Mouse (Mus musculus): Measurements from ENCODE around the gene Adam12. TPM values are rescaled to one million over a fixed set of nuclear protein-coding genes. Genes with fewer than 3 reads are reported as not detected.

Gene Adam12
- polyA plus RNA-seq, 1 experiment: 0.58 TPM

DNA sequence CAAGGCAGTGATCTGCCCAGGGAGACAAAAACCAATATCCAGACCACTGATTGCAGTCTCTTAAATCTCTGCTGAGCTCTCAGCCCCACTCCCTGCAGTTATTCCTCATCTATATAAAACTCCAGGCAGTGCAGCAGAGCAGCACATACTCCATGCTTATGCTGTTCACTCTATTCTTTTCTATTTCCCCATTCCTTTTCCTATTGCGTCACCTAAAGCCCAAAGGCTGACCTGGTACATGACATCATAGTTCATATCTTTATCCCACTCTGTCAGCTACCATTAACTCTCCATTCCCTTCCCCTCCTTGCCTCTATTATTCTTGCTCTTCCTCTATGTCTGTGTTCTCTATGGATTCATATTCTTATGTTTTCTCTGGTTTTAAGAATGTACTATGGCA lies 246.3 kb downstream of the Adam12 start:
- no peak for TF ChIP-seq CTCF (IDR thresholded peaks at IDR 0.05; ENCODE audit: extremely low read depth, insufficient read depth, insufficient read length, insufficient replicate concordance)
- TF ChIP-seq POLR2A (IDR thresholded peaks at IDR 0.05; ENCODE audit: low read depth, low read length): no peak
- H3K27me3 ChIP-seq (ENCODE audit: control insufficient read depth, insufficient read depth, low read length): no peaks in the 10 kb centered on the region
- 93% methylated on average over 1 of the region's 1 CpGs for WGBS
- H3K36me3 ChIP-seq (ENCODE audit: control insufficient read depth, insufficient read depth, low read length): no peaks in the 10 kb centered on the region
- no peaks in the 10 kb centered on the region for H3K4me1 ChIP-seq (ENCODE audit: control insufficient read depth, insufficient read depth, insufficient read length)
- H3K4me3 ChIP-seq (ENCODE audit: extremely low read depth, insufficient read depth, insufficient read length): no peak overlapping the region
- no peak for DNase-seq (ENCODE audit: low read depth in 1 of 2, low spot score in 2 of 2)
- no peak overlapping the region for H3K27ac ChIP-seq (ENCODE audit: insufficient read depth, low read length)

DNA sequence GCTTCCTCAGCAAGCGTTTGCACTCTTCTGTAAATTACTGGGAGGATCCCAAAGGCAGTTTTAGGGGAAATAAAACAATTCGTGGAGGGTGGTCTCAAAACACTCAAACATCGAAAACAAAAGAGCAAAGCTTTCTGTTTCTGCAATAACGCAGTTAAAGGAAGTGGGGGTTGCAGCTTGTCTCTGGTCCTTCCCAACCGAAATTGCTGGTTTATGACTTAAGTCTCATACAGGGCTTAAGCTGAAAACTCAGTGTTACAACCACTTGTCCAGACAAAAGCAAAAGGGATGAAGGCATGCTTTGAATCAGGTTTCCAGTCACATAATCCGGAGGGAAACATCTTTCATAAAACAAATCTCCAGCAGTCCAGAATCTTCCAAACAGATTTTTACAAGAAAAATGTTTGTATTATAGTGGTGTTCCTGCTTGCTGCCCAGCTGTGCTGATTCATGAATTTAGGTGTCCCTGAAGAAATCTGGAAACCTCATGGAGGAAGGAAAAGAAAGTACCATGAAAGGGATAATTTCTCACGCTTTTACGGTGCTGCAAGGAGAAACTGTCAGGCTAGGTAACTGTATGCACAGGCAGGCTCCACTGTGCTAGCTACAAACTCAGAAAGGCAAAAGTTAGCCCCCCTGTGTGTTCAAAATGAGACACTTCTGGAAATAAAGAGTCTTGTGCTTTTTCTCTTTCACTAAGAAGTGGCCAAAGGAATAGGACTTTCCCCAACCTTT lies 255.4 kb downstream of the Adam12 start:
- Histone ChIP-seq H3K4me3 (ENCODE audit: extremely low read depth, insufficient read depth, insufficient read length) (no peak overlapping the region), H3K4me1 (ENCODE audit: control insufficient read depth, insufficient read depth, insufficient read length) (no peaks in the 10 kb centered on the region), H3K27me3 (ENCODE audit: control insufficient read depth, insufficient read depth, low read length) (no peaks in the 10 kb centered on the region), H3K36me3 (ENCODE audit: control insufficient read depth, insufficient read depth, low read length) (no peaks in the 10 kb centered on the region), H3K27ac (ENCODE audit: insufficient read depth, low read length) (no peak overlapping the region)
- DNase-seq (ENCODE audit: low read depth in 1 of 2, low spot score in 2 of 2): no peak
- no peak for TF ChIP-seq CTCF (IDR thresholded peaks at IDR 0.05; ENCODE audit: extremely low read depth, insufficient read depth, insufficient read length, insufficient replicate concordance)
- TF ChIP-seq POLR2A (IDR thresholded peaks at IDR 0.05; ENCODE audit: low read depth, low read length): no peak
- 37% methylated on average over 8 of the region's 8 CpGs for WGBS

GRCm38 (mm10) chr7:133971086-133971485 lies 260.9 kb downstream of the Adam12 start:
- TF ChIP-seq POLR2A (IDR thresholded peaks at IDR 0.05; ENCODE audit: low read depth, low read length) (no peak), CTCF (IDR thresholded peaks at IDR 0.05; ENCODE audit: extremely low read depth, insufficient read depth, insufficient read length, insufficient replicate concordance) (no peak)
- 61% methylated on average over 1 of the region's 1 CpGs for WGBS

GRCm38 (mm10) chr7:133970407-133970806 lies 261.5 kb downstream of the Adam12 start:
- Histone ChIP-seq H3K36me3 (ENCODE audit: control insufficient read depth, insufficient read depth, low read length) (no peaks in the 10 kb centered on the region), H3K27me3 (ENCODE audit: control insufficient read depth, insufficient read depth, low read length) (no peaks in the 10 kb centered on the region), H3K27ac (ENCODE audit: insufficient read depth, low read length) (no peak overlapping the region), H3K4me1 (ENCODE audit: control insufficient read depth, insufficient read depth, insufficient read length) (no peaks in the 10 kb centered on the region), H3K4me3 (ENCODE audit: extremely low read depth, insufficient read depth, insufficient read length) (no peak overlapping the region)
- 89% methylated on average over 5 of the region's 5 CpGs for WGBS
- DNase-seq (ENCODE audit: low read depth in 1 of 2, low spot score in 2 of 2): no peak
- no peak for TF ChIP-seq POLR2A (IDR thresholded peaks at IDR 0.05; ENCODE audit: low read depth, low read length)
- no peak for TF ChIP-seq CTCF (IDR thresholded peaks at IDR 0.05; ENCODE audit: extremely low read depth, insufficient read depth, insufficient read length, insufficient replicate concordance)

More at GRCm38 (mm10) chr7:133971086-133971485, 260.9 kb downstream of the Adam12 start:
- no peak overlapping the region for H3K27ac ChIP-seq (ENCODE audit: insufficient read depth, low read length)
- no peak overlapping the region for H3K4me3 ChIP-seq (ENCODE audit: extremely low read depth, insufficient read depth, insufficient read length)
- no peaks in the 10 kb centered on the region for H3K36me3 ChIP-seq (ENCODE audit: control insufficient read depth, insufficient read depth, low read length)
- no peaks in the 10 kb centered on the region for H3K27me3 ChIP-seq (ENCODE audit: control insufficient read depth, insufficient read depth, low read length)
- DNase-seq (ENCODE audit: low read depth in 1 of 2, low spot score in 2 of 2): no peak
- H3K4me1 ChIP-seq (ENCODE audit: control insufficient read depth, insufficient read depth, insufficient read length): no peaks in the 10 kb centered on the region

DNA sequence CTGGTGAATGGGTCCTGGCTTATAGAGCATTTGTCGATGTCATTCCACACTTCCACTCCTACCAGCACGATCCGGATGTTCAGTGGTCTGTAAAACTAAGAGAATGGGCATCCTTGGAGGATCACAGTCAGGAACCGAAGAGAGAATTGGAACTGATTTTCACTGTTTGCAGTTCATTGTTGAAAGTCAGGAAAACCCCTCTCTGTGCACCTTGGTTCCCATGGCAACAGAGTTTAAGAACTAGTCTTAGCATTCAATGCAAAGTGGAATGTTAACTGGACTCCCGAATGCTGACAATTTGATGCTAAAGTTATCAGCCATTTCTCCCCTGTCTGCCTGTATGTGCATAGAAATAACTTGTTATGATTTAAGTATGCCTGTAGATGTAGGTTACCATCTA lies 264.0 kb downstream of the Adam12 start:
- no peaks in the 10 kb centered on the region for H3K27me3 ChIP-seq (ENCODE audit: control insufficient read depth, insufficient read depth, low read length)
- H3K4me3 ChIP-seq (ENCODE audit: extremely low read depth, insufficient read depth, insufficient read length): no peak overlapping the region
- DNase-seq (ENCODE audit: low read depth in 1 of 2, low spot score in 2 of 2): no peak
- no peaks in the 10 kb centered on the region for H3K4me1 ChIP-seq (ENCODE audit: control insufficient read depth, insufficient read depth, insufficient read length)
- no peaks in the 10 kb centered on the region for H3K36me3 ChIP-seq (ENCODE audit: control insufficient read depth, insufficient read depth, low read length)
- TF ChIP-seq POLR2A (IDR thresholded peaks at IDR 0.05; ENCODE audit: low read depth, low read length): no peak
- TF ChIP-seq CTCF (IDR thresholded peaks at IDR 0.05; ENCODE audit: extremely low read depth, insufficient read depth, insufficient read length, insufficient replicate concordance): no peak
- H3K27ac ChIP-seq (ENCODE audit: insufficient read depth, low read length): no peak overlapping the region
- 86% methylated on average over 5 of the region's 5 CpGs for WGBS

DNA sequence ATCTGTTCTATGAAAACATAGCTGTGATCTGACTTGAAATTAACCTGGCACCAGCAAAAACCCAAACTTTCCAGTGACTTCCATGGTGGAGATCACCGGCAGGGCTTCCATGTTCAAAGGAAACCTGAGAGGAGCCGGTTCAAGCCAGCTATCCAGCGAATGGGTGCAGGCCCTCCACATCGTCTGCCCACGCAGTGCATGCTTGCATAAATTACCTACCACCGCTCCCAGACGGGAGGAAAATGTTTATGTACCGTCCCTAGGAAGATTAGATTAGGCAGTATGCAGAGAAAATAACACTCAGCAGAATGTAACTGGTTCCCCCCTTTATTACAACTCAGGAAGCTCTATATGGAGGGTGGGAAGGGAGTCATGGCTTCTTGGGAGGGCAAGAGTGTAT lies 268.4 kb downstream of the Adam12 start:
- no peak overlapping the region for H3K27ac ChIP-seq (ENCODE audit: insufficient read depth, low read length)
- WGBS: 87% methylated on average over 8 of the region's 8 CpGs
- TF ChIP-seq POLR2A (IDR thresholded peaks at IDR 0.05; ENCODE audit: low read depth, low read length) (no peak), CTCF (IDR thresholded peaks at IDR 0.05; ENCODE audit: extremely low read depth, insufficient read depth, insufficient read length, insufficient replicate concordance) (no peak)
- DNase-seq (ENCODE audit: low read depth in 1 of 2, low spot score in 2 of 2): no peak
- H3K36me3 ChIP-seq (ENCODE audit: control insufficient read depth, insufficient read depth, low read length): no peaks in the 10 kb centered on the region
- H3K4me1 ChIP-seq (ENCODE audit: control insufficient read depth, insufficient read depth, insufficient read length): no peaks in the 10 kb centered on the region
- H3K4me3 ChIP-seq (ENCODE audit: extremely low read depth, insufficient read depth, insufficient read length): no peak overlapping the region
- no peaks in the 10 kb centered on the region for H3K27me3 ChIP-seq (ENCODE audit: control insufficient read depth, insufficient read depth, low read length)

DNA sequence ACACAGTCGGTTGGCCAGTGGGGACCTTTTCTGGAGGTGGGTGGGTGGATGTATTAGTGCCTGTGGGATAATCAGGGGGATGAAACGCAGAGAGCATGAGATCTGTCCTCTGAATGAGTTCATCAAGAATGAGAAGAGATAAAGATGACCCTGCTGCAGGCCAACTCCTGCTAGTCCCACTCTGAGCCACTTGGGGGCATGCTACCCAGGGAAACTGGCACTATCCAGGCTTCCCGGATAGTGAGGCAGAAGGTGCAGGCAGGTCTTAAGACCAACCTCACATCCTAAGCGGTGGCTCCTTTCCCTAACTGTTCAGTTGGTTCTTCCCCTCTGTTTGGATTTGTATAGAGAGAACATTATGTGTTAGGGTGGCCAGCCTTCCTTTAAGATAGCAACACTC lies 272.7 kb downstream of the Adam12 start:
- DNase-seq (ENCODE audit: low read depth in 1 of 2, low spot score in 2 of 2): no peak
- Histone ChIP-seq H3K4me3 (ENCODE audit: extremely low read depth, insufficient read depth, insufficient read length) (no peak overlapping the region), H3K36me3 (ENCODE audit: control insufficient read depth, insufficient read depth, low read length) (no peaks in the 10 kb centered on the region), H3K4me1 (ENCODE audit: control insufficient read depth, insufficient read depth, insufficient read length) (no peaks in the 10 kb centered on the region), H3K27ac (ENCODE audit: insufficient read depth, low read length) (no peak overlapping the region), H3K27me3 (ENCODE audit: control insufficient read depth, insufficient read depth, low read length) (no peaks in the 10 kb centered on the region)
- TF ChIP-seq POLR2A (IDR thresholded peaks at IDR 0.05; ENCODE audit: low read depth, low read length): no peak
- no peak for TF ChIP-seq CTCF (IDR thresholded peaks at IDR 0.05; ENCODE audit: extremely low read depth, insufficient read depth, insufficient read length, insufficient replicate concordance)
- WGBS: 79% methylated on average over 4 of the region's 4 CpGs

Data from spleen, adult 2 months (tissue).